Mouse (Mus musculus) olfactory bulb, adult 2 months (tissue): ENCODE measurements around the gene Gpd1.

Experiments used
- CTCF ChIP-seq: fragments of 200-500 bp; IDR thresholded peaks from 2 replicates; pipeline ENCODE4 v1.5.1; 2012; ENCODE audit warnings: low read depth, mild to moderate bottlenecking, low read length, moderate library complexity; ENCODE audit not compliant: insufficient read depth
- POLR2A ChIP-seq: fragments of 200-500 bp; IDR thresholded peaks from 2 replicates; pipeline ENCODE4 v1.6.1; 2012; ENCODE audit warnings: mild to moderate bottlenecking, low read depth, low read length, moderate library complexity; ENCODE audit not compliant: insufficient read depth

DNA sequence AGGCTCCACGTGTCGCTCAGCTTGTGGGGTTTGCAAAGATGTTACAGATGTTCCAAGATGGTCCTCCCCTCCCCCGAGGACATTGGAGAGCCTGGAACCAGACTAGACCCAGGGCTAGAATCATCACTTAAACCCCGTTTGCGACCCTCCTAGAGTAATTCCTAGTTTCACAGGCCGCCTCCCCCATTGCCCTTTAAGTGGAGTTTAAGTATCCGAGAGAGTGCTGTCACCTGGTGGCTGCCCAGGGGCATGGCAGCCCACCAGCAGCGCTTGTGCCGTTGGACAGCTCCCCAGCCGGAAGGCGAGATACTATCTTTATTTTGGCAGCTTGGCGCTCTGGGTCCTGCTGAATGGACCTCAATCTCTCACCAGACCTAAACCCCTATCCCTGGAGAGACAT, 48.4 kb upstream of the Gpd1 start:
- TF ChIP-seq CTCF (peak; percentile 95), POLR2A (no peak)
